Mouse (Mus musculus) T-helper 2 cell (primary cell): ENCODE results near the gene Ptpn11.

ENCODE experiments used
- in situ Hi-C: fragments of 300-600 bp; cut with MboI, MseI; formaldehyde crosslinking; loops from one replicate; pipeline ENCODE4 v1.15.1; 2025; ENCODE audit warnings: high pct_unique_total_duplicates

The Ptpn11 gene

GRCm38 (mm10) chr5:121184945-121185551 is 6.1 kb downstream of the Ptpn11 start:
- in situ Hi-C loops, result no loop called here

GRCm38 (mm10) chr5:121184375-121184774 is 6.8 kb downstream of the Ptpn11 start:
- in situ Hi-C loops, result no loop called here

GRCm38 (mm10) chr5:121183269-121183668 is 7.9 kb downstream of the Ptpn11 start:
- in situ Hi-C loops, result no loop called here

GRCm38 (mm10) chr5:121179077-121179857 is 11.9 kb downstream of the Ptpn11 start:
- in situ Hi-C loops, result no loop called here

GRCm38 (mm10) chr5:121172835-121173234 is 18.4 kb downstream of the Ptpn11 start:
- in situ Hi-C loops, result no loop called here

- in situ Hi-C loops, result no loop called here
Observed at GRCm38 (mm10) chr5:121169588-121169987, 21.6 kb downstream of the Ptpn11 start.

- in situ Hi-C loops, result no loop called here
Observed at GRCm38 (mm10) chr5:121166884-121167283, 24.3 kb downstream of the Ptpn11 start.

- in situ Hi-C loops, result no loop called here
Observed at GRCm38 (mm10) chr5:121162923-121163322, 28.3 kb downstream of the Ptpn11 start.

- in situ Hi-C loops, result no loop called here
Observed at GRCm38 (mm10) chr5:121162285-121162684, 28.9 kb downstream of the Ptpn11 start.

- in situ Hi-C loops, result no loop called here
Observed at GRCm38 (mm10) chr5:121158966-121159365, 32.2 kb downstream of the Ptpn11 start.

- in situ Hi-C loops, result no loop called here
Observed at GRCm38 (mm10) chr5:121157489-121157888, 33.7 kb downstream of the Ptpn11 start.

- in situ Hi-C loops, result no loop called here
Observed at GRCm38 (mm10) chr5:121157017-121157416, 34.2 kb downstream of the Ptpn11 start.

- in situ Hi-C loops, result no loop called here
Observed at GRCm38 (mm10) chr5:121156121-121156520, 35.1 kb downstream of the Ptpn11 start.

GRCm38 (mm10) chr5:121150684-121151083 is 40.5 kb downstream of the Ptpn11 start:
- in situ Hi-C loops, result no loop called here

- in situ Hi-C loops, result no loop called here
Observed at GRCm38 (mm10) chr5:121149246-121149645, 42.0 kb downstream of the Ptpn11 start.

GRCm38 (mm10) chr5:121146275-121146674 is 44.9 kb downstream of the Ptpn11 start:
- in situ Hi-C loops, result no loop called here

- in situ Hi-C loops, result no loop called here
Observed at GRCm38 (mm10) chr5:121145609-121146008, 45.6 kb downstream of the Ptpn11 start.

- in situ Hi-C loops, result no loop called here
Observed at GRCm38 (mm10) chr5:121144441-121145238, 46.6 kb downstream of the Ptpn11 start.

- in situ Hi-C loops, result no loop called here
Observed at GRCm38 (mm10) chr5:121142431-121143119, 48.6 kb downstream of the Ptpn11 start.

GRCm38 (mm10) chr5:121140276-121140675 is 50.9 kb downstream of the Ptpn11 start:
- in situ Hi-C loops, result no loop called here

GRCm38 (mm10) chr5:121137125-121137524 is 54.1 kb downstream of the Ptpn11 start:
- in situ Hi-C loops, result no loop called here

GRCm38 (mm10) chr5:121131801-121132200 is 59.4 kb downstream of the Ptpn11 start:
- in situ Hi-C loops, result no loop called here
